Mouse (Mus musculus) liver, postnatal 0 days (tissue): ENCODE results near the gene Myadm. TPM values are rescaled to one million over a fixed set of nuclear protein-coding genes. Genes with fewer than 3 reads are reported as not detected.
A peak's percentile ranks its signal among the peaks of the same experiment; 100 is the strongest.

ENCODE experiments used
- ATAC-seq: fragments of 200-750 bp; cut with Nextera tagmentation; 2 replicates; pipeline ENCODE4 v1.8.0; 2017; ENCODE audit warnings: mild to moderate bottlenecking, moderate library complexity
- DNase-seq: peaks from one replicate; pipeline ENCODE4 v3.0.0-alpha.2; 2016
- H3K27ac ChIP-seq: fragments of 300-500 bp; sonication (generic); 2 replicates; pipeline ENCODE4 v1.5.1; 2014; ENCODE audit warnings: antibody characterized with exemption, moderate library complexity, mild to moderate bottlenecking, low read depth
- H3K27me3 ChIP-seq: fragments of 300-500 bp; sonication (generic); 2 replicates; pipeline ENCODE4 v1.6.1; 2014; ENCODE audit warnings: low read length, control low read depth, mixed read lengths; ENCODE audit not compliant: insufficient read depth
- H3K36me3 ChIP-seq: fragments of 300-500 bp; sonication (generic); replicated peaks from 2 replicates; pipeline ENCODE4 v1.6.1; 2014; ENCODE audit warnings: mild to moderate bottlenecking, control low read depth, low read length, moderate library complexity, mixed read lengths; ENCODE audit not compliant: insufficient read depth
- H3K4me1 ChIP-seq: fragments of 300-500 bp; sonication (generic); 2 replicates; pipeline ENCODE4 v1.6.1; 2014; ENCODE audit warnings: antibody characterized with exemption, mild to moderate bottlenecking, control low read depth; ENCODE audit not compliant: insufficient read depth
- H3K4me2 ChIP-seq: fragments of 300-500 bp; sonication (generic); 2 replicates; pipeline ENCODE4 v1.6.1; 2014; ENCODE audit warnings: low read depth, mild to moderate bottlenecking, low read length, moderate library complexity, mixed read lengths
- H3K4me3 ChIP-seq: fragments of 300-500 bp; sonication (generic); 2 replicates; pipeline ENCODE4 v1.5.1; 2014; ENCODE audit warnings: low read depth, low read length
- H3K9ac ChIP-seq: fragments of 300-500 bp; sonication (generic); replicated peaks from 2 replicates; pipeline ENCODE4 v1.6.1; 2014; ENCODE audit warnings: mild to moderate bottlenecking, moderate library complexity
- H3K9me3 ChIP-seq: fragments of 300-500 bp; sonication (generic); 2 replicates; pipeline ENCODE4 v1.6.1; 2016; ENCODE audit warnings: mild to moderate bottlenecking, control low read depth, low read length, mixed read lengths
- CTCF ChIP-seq: sonication (generic); IDR thresholded peaks from 2 replicates; pipeline ENCODE4 v1.5.1; 2016; ENCODE audit warnings: antibody characterized with exemption, low read depth
- EP300 ChIP-seq: IDR thresholded peaks from 2 replicates; pipeline ENCODE4 v1.6.1; 2016; ENCODE audit warnings: antibody characterized with exemption, low read depth, mild to moderate bottlenecking
- WGBS: fragments of 180-500 bp; shearing (Covaris S2); extraction: QIAGEN DNeasy Blood & Tissue Kit; methylation state at CpG from one replicate; pipeline ENCODE4 v1.1.7; 2014; ENCODE audit not compliant: insufficient replicate concordance; 5-methylcytosine and 5-hydroxymethylcytosine counted together
- polyA plus RNA-seq: library from polyadenylated mRNA; unstranded; fragments of >200 nt; fragmentation: Nextera tagmentation; extraction: Ambion mirVana; gene quantifications from 2 replicates; pipeline ENCODE4 v1.2.1, GENCODE M21; 2015

Gene Myadm
- polyA plus RNA-seq, result 38.6 and 40.7 TPM in 2 replicates

GRCm38 (mm10) chr7:3288976-3289970 lies at the start of gene Myadm, which contains the start of gene Prkcg:
Gene Myadm (plus strand): TSS chr7:3289080.
Gene Prkcg (plus strand): TSS chr7:3289179.
- H3K27ac ChIP-seq, result peak within 1 kb of the TSS; percentile 92
- H3K27me3 ChIP-seq, result no peaks in the 10 kb centered on the region
- DNase-seq (peak; percentile 84), ATAC-seq (peak; percentile 31)
- peak within 1 kb of the TSS; percentile 63 for H3K9ac ChIP-seq
- peak within 1 kb of the TSS; percentile 59 for H3K4me3 ChIP-seq
- peak within 1 kb of the TSS; percentile 71 for H3K4me2 ChIP-seq
- whole genome bisulfite sequencing, result 6% methylated on average over 28 of the region's 30 CpGs
- peaks cover 20% of the 10 kb centered on the region for H3K4me1 ChIP-seq
- no peaks in the 10 kb centered on the region for H3K9me3 ChIP-seq
- TF ChIP-seq EP300 (no peak), CTCF (no peak)
- peaks cover 3% of the 10 kb centered on the region; the same call in 1 of the 2 replicates for H3K36me3 ChIP-seq

GRCm38 (mm10) chr7:3239193-3239592 lies 49.7 kb upstream of the Myadm start:
- Histone ChIP-seq H3K9me3 (no peaks in the 10 kb centered on the region), H3K4me3 (no peak overlapping the region), H3K9ac (no peak overlapping the region), H3K27me3 (no peaks in the 10 kb centered on the region), H3K27ac (no peak overlapping the region), H3K4me2 (no peak overlapping the region), H3K36me3 (peaks cover 6% of the 10 kb centered on the region; the same call in 1 of the 2 replicates), H3K4me1 (no peaks in the 10 kb centered on the region)
- no peak for TF ChIP-seq EP300
- TF ChIP-seq CTCF, result no peak
- DNase-seq, result no peak
- 72% methylated on average over 2 of the region's 2 CpGs for WGBS
- ATAC-seq, result no peak

GRCm38 (mm10) chr7:3260701-3261100 lies 28.2 kb upstream of the Myadm start:
- no peak overlapping the region for H3K9ac ChIP-seq
- peaks cover 5% of the 10 kb centered on the region; the same call in 1 of the 2 replicates for H3K4me1 ChIP-seq
- WGBS, result 62% methylated on average over 3 of the region's 3 CpGs
- no peak for DNase-seq
- H3K9me3 ChIP-seq, result no peaks in the 10 kb centered on the region
- H3K4me3 ChIP-seq, result no peak overlapping the region
- no peaks in the 10 kb centered on the region for H3K36me3 ChIP-seq
- TF ChIP-seq EP300, result no peak
- TF ChIP-seq CTCF, result no peak
- H3K4me2 ChIP-seq, result no peak overlapping the region
- H3K27ac ChIP-seq, result no peak overlapping the region
- H3K27me3 ChIP-seq, result no peaks in the 10 kb centered on the region
- ATAC-seq, result no peak

- no peak overlapping the region for H3K4me2 ChIP-seq
- no peak for ATAC-seq
- H3K9me3 ChIP-seq, result no peaks in the 10 kb centered on the region
- H3K4me1 ChIP-seq, result peaks cover 5% of the 10 kb centered on the region; the same call in 1 of the 2 replicates
- H3K9ac ChIP-seq, result no peak overlapping the region
- H3K27me3 ChIP-seq, result no peaks in the 10 kb centered on the region
- no peak overlapping the region for H3K27ac ChIP-seq
- TF ChIP-seq CTCF (no peak), EP300 (no peak)
- no peaks in the 10 kb centered on the region for H3K36me3 ChIP-seq
- DNase-seq, result no peak
- WGBS, result 69% methylated on average over 4 of the region's 4 CpGs
- H3K4me3 ChIP-seq, result no peak overlapping the region
These were observed 27.4 kb upstream of the Myadm start for GRCm38 (mm10) chr7:3261446-3261845.

GRCm38 (mm10) chr7:3262789-3263188 lies 26.1 kb upstream of the Myadm start:
- Histone ChIP-seq H3K4me3 (no peak overlapping the region), H3K4me1 (peaks cover 5% of the 10 kb centered on the region; the same call in 1 of the 2 replicates), H3K4me2 (no peak overlapping the region), H3K27ac (no peak overlapping the region), H3K9ac (no peak overlapping the region), H3K9me3 (no peaks in the 10 kb centered on the region), H3K27me3 (no peaks in the 10 kb centered on the region), H3K36me3 (no peaks in the 10 kb centered on the region)
- peak; percentile 52 for DNase-seq
- peak; percentile 68 for TF ChIP-seq CTCF
- no peak for TF ChIP-seq EP300
- WGBS, result 24% methylated on average over 2 of the region's 2 CpGs
- no peak for ATAC-seq

GRCm38 (mm10) chr7:3264390-3265022 lies 24.4 kb upstream of the Myadm start:
- Histone ChIP-seq H3K4me3 (0 out of 2 replicates have a peak overlapping the region, but pooled peaks have one; percentile 3), H3K9ac (no peak overlapping the region; the same call in 1 of the 2 replicates), H3K27me3 (no peaks in the 10 kb centered on the region), H3K4me2 (peak overlapping the region; percentile 61), H3K4me1 (peaks cover 5% of the 10 kb centered on the region; the same call in 1 of the 2 replicates), H3K27ac (no peak overlapping the region), H3K9me3 (no peaks in the 10 kb centered on the region), H3K36me3 (no peaks in the 10 kb centered on the region)
- WGBS, result 32% methylated on average over 22 of the region's 22 CpGs
- ATAC-seq, result peak; percentile 72
- DNase-seq, result no peak
- TF ChIP-seq CTCF (peak; percentile 37), EP300 (no peak)
